In genomic region chr12:9450620-9451019, GRCm38 (mm10) we compare ENCODE assay signal across 10 mouse cellular contexts.
A peak's percentile ranks its signal among the peaks of the same experiment; 100 is the strongest.
DNase-seq lines count a peak whose midpoint lies in the region; ATAC-seq lines count a peak whose summit lies in the region.
"Had no signal": no experiment of that assay in that cellular context is flagged by ENCODE, and none has a peak within 500 bp of the region (broad histone marks: within the 10 kb centered on the region; RNA-seq: fewer than 3 reads in every experiment).

No protein-coding gene starts in this region.

- no peak for ATAC-seq in activated CD4-positive, CD25-positive, alpha-beta regulatory T cell, adult 4 months
- ATAC-seq: forebrain, embryonic 15.5 days had no signal

- DNase-seq in adrenal gland, adult 8-10 months: peak; percentile 4
- no peak for DNase-seq in adrenal gland, postnatal 4 days (ENCODE audit: low spot score in 2 of 2)
- DNase-seq in adrenal gland, postnatal 36 days: peak; percentile 2 to 11
- peak; percentile 33 to 39 for DNase-seq in heart, postnatal 36 days
- DNase-seq in lung, postnatal 10 days: peak; percentile 82
- no peak for DNase-seq in left cerebral cortex, adult 8-10 months (ENCODE audit: low spot score in 2 of 2)
- DNase-seq in left cerebral cortex, adult 18-20 months (ENCODE audit: low spot score in 2 of 2): no peak
- DNase-seq: layer of hippocampus, postnatal 36 days had no signal

- intact Hi-C loops in heart, postnatal 36 days (cut with DNase I): no loop called here

Comparison
In these comparisons a context has a peak if more than half of its experiments do, and no peak if none do; other contexts are left out.
1. DNase-seq: peak in adrenal gland, adult 8-10 months (single experiment), adrenal gland, postnatal 36 days (2 of 2), heart, postnatal 36 days (2 of 2) and lung, postnatal 10 days (single experiment); none in adrenal gland, postnatal 4 days (0 of 2), left cerebral cortex, adult 8-10 months (0 of 2) and left cerebral cortex, adult 18-20 months (0 of 2).